Comparison of ENCODE assay signal across 20 mouse cellular contexts in the genomic region with DNA sequence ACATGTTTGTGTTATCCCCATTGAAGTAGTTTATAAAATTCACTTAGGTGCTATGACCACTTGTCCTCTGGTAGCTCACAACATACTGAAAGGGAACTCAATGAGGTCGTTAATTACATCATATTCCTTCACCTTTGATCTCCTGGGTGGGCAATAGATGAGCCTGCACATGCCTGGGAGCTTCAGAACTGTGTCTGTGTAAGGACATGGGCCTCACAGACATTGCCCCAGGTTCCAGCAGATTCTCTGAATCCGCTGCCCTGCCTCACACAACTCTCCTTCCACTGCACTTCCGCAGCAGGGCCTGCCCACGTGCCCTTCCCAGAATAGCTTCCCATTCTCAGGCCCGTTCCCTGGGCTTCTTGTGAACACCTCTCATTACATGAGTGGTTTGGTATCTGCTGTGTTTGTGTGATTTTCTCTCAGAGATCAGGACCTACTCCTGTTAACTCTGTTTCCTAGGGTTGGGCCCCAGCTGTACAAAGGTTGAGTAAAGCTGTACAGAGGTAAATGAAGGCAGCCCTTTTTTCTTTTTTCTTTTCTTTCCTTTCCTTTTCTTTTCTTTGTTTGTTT. TPM values are rescaled to one million over a fixed set of nuclear protein-coding genes. Genes with fewer than 3 reads are reported as not detected.
A peak's percentile ranks its signal among the peaks of the same experiment; 100 is the strongest.
DNase-seq lines count a peak whose midpoint lies in the region; ATAC-seq and TF ChIP-seq lines count a peak whose summit lies in the region.
"Had no signal": no experiment of that assay in that cellular context is flagged by ENCODE, and none has a peak within 500 bp of the region (broad histone marks: within the 10 kb centered on the region; RNA-seq: fewer than 3 reads in every experiment).

No protein-coding gene starts in this region.

- TF ChIP-seq EP300 in liver, postnatal 0 days (IDR thresholded peaks at IDR 0.05; ENCODE audit: low read depth) = no peak

- H3K4me1 ChIP-seq in liver, postnatal 0 days (ENCODE audit: insufficient read depth) = no peaks in the 10 kb centered on the region
- no peaks in the 10 kb centered on the region for H3K4me1 ChIP-seq in liver, embryonic 11.5 days (replicated peaks; ENCODE audit: control insufficient read depth, insufficient read depth, low read length)
- H3K4me1 ChIP-seq in heart, embryonic 12.5 days (replicated peaks) = peaks cover 24% of the 10 kb centered on the region
- no peaks in the 10 kb centered on the region for H3K4me1 ChIP-seq in intestine, embryonic 15.5 days (replicated peaks)

- H3K36me3 ChIP-seq in liver, postnatal 0 days (replicated peaks; ENCODE audit: insufficient read depth, low read length) = no peaks in the 10 kb centered on the region
- H3K36me3 ChIP-seq in liver, embryonic 11.5 days (ENCODE audit: control insufficient read depth, insufficient read depth, low read length) = no peaks in the 10 kb centered on the region
- H3K36me3 ChIP-seq in heart, embryonic 12.5 days = peaks cover 6% of the 10 kb centered on the region; the same call in 1 of the 2 replicates
- H3K36me3 ChIP-seq in intestine, embryonic 15.5 days = no peaks in the 10 kb centered on the region

- WGBS in liver, postnatal 0 days (ENCODE audit: insufficient replicate concordance) = 71% methylated on average over 5 of the region's 5 CpGs
- 82% methylated on average over 5 of the region's 5 CpGs for WGBS in liver, embryonic 11.5 days
- WGBS in heart, embryonic 12.5 days = 45% methylated on average over 5 of the region's 5 CpGs
- 60% methylated on average over 5 of the region's 5 CpGs for WGBS in intestine, embryonic 15.5 days

- ATAC-seq in liver, postnatal 0 days = peak; percentile 35; the same call in 1 of the 2 replicates
- no peak for ATAC-seq in liver, embryonic 11.5 days (replicated peaks; ENCODE audit: low FRiP score)
- no peak for ATAC-seq in heart, embryonic 12.5 days (ENCODE audit: insufficient number of reproducible peaks, low FRiP score)
- ATAC-seq in intestine, embryonic 15.5 days = peak; percentile 87
- no peak for ATAC-seq in erythroblast, adult 5-6 weeks (replicated peaks; ENCODE audit: low FRiP score, poor library complexity, severe bottlenecking)

- TF ChIP-seq CTCF in liver, postnatal 0 days (IDR thresholded peaks at IDR 0.05; ENCODE audit: low read depth) = no peak

- H3K9ac ChIP-seq in liver, postnatal 0 days (replicated peaks) = no peak overlapping the region
- no peak overlapping the region for H3K9ac ChIP-seq in liver, embryonic 11.5 days (ENCODE audit: low read depth, low read length)
- no peak overlapping the region for H3K9ac ChIP-seq in heart, embryonic 12.5 days
- no peak overlapping the region for H3K9ac ChIP-seq in intestine, embryonic 15.5 days
- H3K9ac ChIP-seq: embryonic facial prominence, embryonic 13.5 days; limb, embryonic 13.5 days; lung, embryonic 14.5 days had no signal

- no peaks in the 10 kb centered on the region for H3K27me3 ChIP-seq in liver, postnatal 0 days (ENCODE audit: insufficient read depth, low read length)
- no peaks in the 10 kb centered on the region for H3K27me3 ChIP-seq in liver, embryonic 11.5 days (replicated peaks; ENCODE audit: control insufficient read depth, insufficient read depth, low read length)
- no peaks in the 10 kb centered on the region for H3K27me3 ChIP-seq in heart, embryonic 12.5 days (replicated peaks)
- H3K27me3 ChIP-seq in intestine, embryonic 15.5 days (replicated peaks) = no peaks in the 10 kb centered on the region
- H3K27me3 ChIP-seq: embryonic facial prominence, embryonic 13.5 days; limb, embryonic 13.5 days had no signal

- no peak overlapping the region for H3K27ac ChIP-seq in liver, postnatal 0 days (ENCODE audit: low read depth)
- no peak overlapping the region for H3K27ac ChIP-seq in liver, embryonic 11.5 days (ENCODE audit: low read depth, low read length)
- peak overlapping the region; percentile 73 for H3K27ac ChIP-seq in heart, embryonic 12.5 days (ENCODE audit: poor library complexity, severe bottlenecking)
- H3K27ac ChIP-seq in intestine, embryonic 15.5 days = peak overlapping the region; percentile 61
- H3K27ac ChIP-seq: embryonic facial prominence, embryonic 13.5 days; limb, embryonic 13.5 days had no signal

- no peak for DNase-seq in liver, postnatal 0 days
- DNase-seq in liver, embryonic 11.5 days (ENCODE audit: low spot score) = no peak
- peak; percentile 46 to 59 for DNase-seq in heart, adult 18-20 months
- DNase-seq in c-Kit-positive CD71-positive TER-119-positive erythroid progenitor cells, embryonic 14.5 days (ENCODE audit: low spot score) = no peak
- DNase-seq in cerebellum, postnatal 36 days = no peak
- DNase-seq: adrenal gland, postnatal 25 days; kidney, adult 11 months; kidney, postnatal 36 days; layer of hippocampus, postnatal 36 days; lung, embryonic 14.5 days; thymus, adult 18-20 months had no signal

- H3K9me3 ChIP-seq in liver, postnatal 0 days (ENCODE audit: low read length) = no peaks in the 10 kb centered on the region
- no peaks in the 10 kb centered on the region for H3K9me3 ChIP-seq in liver, embryonic 11.5 days (ENCODE audit: control insufficient read depth, low read length)
- H3K9me3 ChIP-seq in heart, embryonic 12.5 days (replicated peaks) = no peaks in the 10 kb centered on the region
- no peaks in the 10 kb centered on the region for H3K9me3 ChIP-seq in intestine, embryonic 15.5 days
- H3K9me3 ChIP-seq: embryonic facial prominence, embryonic 13.5 days; G1E; limb, embryonic 13.5 days had no signal

- no peak overlapping the region for H3K4me3 ChIP-seq in liver, postnatal 0 days (ENCODE audit: low read depth, low read length)
- no peak overlapping the region for H3K4me3 ChIP-seq in liver, embryonic 11.5 days (ENCODE audit: low read depth, low read length)
- H3K4me3 ChIP-seq in heart, embryonic 12.5 days = no peak overlapping the region
- H3K4me3 ChIP-seq in intestine, embryonic 15.5 days (replicated peaks) = no peak overlapping the region
- H3K4me3 ChIP-seq: embryonic facial prominence, embryonic 13.5 days; limb, embryonic 13.5 days; myocyte had no signal

- H3K4me2 ChIP-seq in liver, postnatal 0 days (ENCODE audit: low read depth, low read length) = no peak overlapping the region
- H3K4me2 ChIP-seq in liver, embryonic 11.5 days = no peak overlapping the region
- H3K4me2 ChIP-seq in heart, embryonic 12.5 days = no peak overlapping the region
- H3K4me2 ChIP-seq in intestine, embryonic 15.5 days (replicated peaks) = no peak overlapping the region
- H3K4me2 ChIP-seq: embryonic facial prominence, embryonic 13.5 days; limb, embryonic 13.5 days; lung, embryonic 14.5 days; midbrain, embryonic 11.5 days had no signal

RNA-seq across cellular contexts. Expression of gene Phox2a, which starts 50.7 kb away (rescaled TPM):
- polyA plus RNA-seq in liver, postnatal 0 days (2015; fragmentation: Nextera tagmentation; extraction: Ambion mirVana) = not detected in 2 replicates
- 0.10 TPM in 1 of 2 replicates, not detected in the other for polyA plus RNA-seq in liver, embryonic 11.5 days (2014; fragmentation: Nextera tagmentation; extraction: Ambion mirVana)
- total RNA-seq in heart, adult 18-20 months (2021) = under 1 TPM; 0.18 to 0.27 TPM
- 0.10 TPM in 1 of 2 replicates, not detected in the other for polyA plus RNA-seq in heart, embryonic 12.5 days (2016; fragmentation: Nextera tagmentation; extraction: Ambion mirVana)
- polyA plus RNA-seq in intestine, embryonic 15.5 days (2015; fragmentation: Nextera tagmentation; extraction: Ambion mirVana) = 3.4 and 4.2 TPM in 2 replicates
- total RNA-seq in erythroblast, adult 5-6 weeks (2015; ENCODE audit: low replicate concordance) = not detected in 2 replicates
- not detected in 2 replicates for total RNA-seq in erythroblast, adult 5-6 weeks (2017; ENCODE audit: low replicate concordance)
- total RNA-seq: gastrocnemius, adult 8-10 months; layer of hippocampus, postnatal 36 days had no signal
- polyA plus RNA-seq: embryonic facial prominence, embryonic 13.5 days; G1E; limb, embryonic 13.5 days had no signal

Comparison
In these comparisons a context has a peak if more than half of its experiments do, and no peak if none do; other contexts are left out.
1. ATAC-seq: peak in liver, postnatal 0 days (single experiment) and intestine, embryonic 15.5 days (single experiment); none in liver, embryonic 11.5 days (single experiment), heart, embryonic 12.5 days (single experiment) and erythroblast, adult 5-6 weeks (single experiment).
2. DNase-seq: peak in heart, adult 18-20 months (2 of 2); none in liver, postnatal 0 days (single experiment), liver, embryonic 11.5 days (single experiment), c-Kit-positive CD71-positive TER-119-positive erythroid progenitor cells, embryonic 14.5 days (single experiment) and cerebellum, postnatal 36 days (0 of 2).
3. H3K27ac ChIP-seq: peak in heart, embryonic 12.5 days (single experiment) and intestine, embryonic 15.5 days (single experiment); none in liver, postnatal 0 days (single experiment) and liver, embryonic 11.5 days (single experiment).